In genomic region chr1:86705461-86705860, GRCm38 (mm10) we compare ENCODE assay signal across 16 mouse cellular contexts. TPM values are rescaled to one million over a fixed set of nuclear protein-coding genes. Genes with fewer than 3 reads are reported as not detected.
DNase-seq lines count a peak whose midpoint lies in the region; ATAC-seq and TF ChIP-seq lines count a peak whose summit lies in the region.
"Had no signal": no experiment of that assay in that cellular context is flagged by ENCODE, and none has a peak within 500 bp of the region (broad histone marks: within the 10 kb centered on the region; RNA-seq: fewer than 3 reads in every experiment).

No protein-coding gene starts in this region.

- no peaks in the 10 kb centered on the region for H3K9me3 ChIP-seq in midbrain, embryonic 12.5 days
- H3K9me3 ChIP-seq in midbrain, embryonic 16.5 days (replicated peaks; ENCODE audit: control insufficient read depth, low read length, poor library complexity, severe bottlenecking) = no peaks in the 10 kb centered on the region
- H3K9me3 ChIP-seq in hindbrain, embryonic 16.5 days (ENCODE audit: control insufficient read depth, low read length) = no peaks in the 10 kb centered on the region
- H3K9me3 ChIP-seq: heart, embryonic 12.5 days; kidney, embryonic 15.5 days had no signal

- ATAC-seq in midbrain, embryonic 12.5 days (ENCODE audit: low FRiP score, low read depth) = no peak
- ATAC-seq in midbrain, embryonic 16.5 days = no peak
- no peak for ATAC-seq in hindbrain, embryonic 16.5 days
- no peak for ATAC-seq in activated CD4-positive, CD25-positive, alpha-beta regulatory T cell, adult 4 months

- WGBS in midbrain, embryonic 12.5 days = 83% methylated on average over 3 of the region's 3 CpGs
- 88% methylated on average over 3 of the region's 3 CpGs for WGBS in midbrain, embryonic 16.5 days
- 80% methylated on average over 3 of the region's 3 CpGs for WGBS in hindbrain, embryonic 16.5 days

- peaks cover 22% of the 10 kb centered on the region for H3K4me1 ChIP-seq in midbrain, embryonic 12.5 days
- peaks cover 19% of the 10 kb centered on the region for H3K4me1 ChIP-seq in midbrain, embryonic 16.5 days (ENCODE audit: control insufficient read depth, insufficient read depth, low read length)
- H3K4me1 ChIP-seq in hindbrain, embryonic 16.5 days (ENCODE audit: control insufficient read depth, insufficient read depth, low read depth, low read length) = peaks cover 16% of the 10 kb centered on the region

- no peaks in the 10 kb centered on the region for H3K27me3 ChIP-seq in midbrain, embryonic 12.5 days
- no peaks in the 10 kb centered on the region for H3K27me3 ChIP-seq in midbrain, embryonic 16.5 days (ENCODE audit: control insufficient read depth, insufficient read depth, low read depth, low read length)
- no peaks in the 10 kb centered on the region for H3K27me3 ChIP-seq in hindbrain, embryonic 16.5 days (replicated peaks; ENCODE audit: control insufficient read depth, insufficient read depth, low read length)
- H3K27me3 ChIP-seq: heart, embryonic 12.5 days; kidney, embryonic 15.5 days had no signal

- H3K9ac ChIP-seq in midbrain, embryonic 12.5 days (replicated peaks) = no peak overlapping the region
- no peak overlapping the region for H3K9ac ChIP-seq in midbrain, embryonic 16.5 days (ENCODE audit: low read depth, low read length)
- H3K9ac ChIP-seq in hindbrain, embryonic 16.5 days (ENCODE audit: low read depth, low read length) = peak overlapping the region; percentile 5; the same call in 1 of the 2 replicates
- H3K9ac ChIP-seq: heart, embryonic 12.5 days; kidney, embryonic 15.5 days had no signal

- peak; percentile 49 to 62 for DNase-seq in cerebellum, postnatal 10 days
- no peak for DNase-seq in cerebellum, adult 8-10 months
- no peak for DNase-seq in layer of hippocampus, adult 2 months (ENCODE audit: low spot score in 2 of 2)
- no peak for DNase-seq in layer of hippocampus, postnatal 10 days (ENCODE audit: low spot score in 2 of 2)
- DNase-seq: adrenal gland, postnatal 14 days; gastrocnemius, postnatal 25 days; lung, adult 18-20 months; right cerebral cortex, postnatal 14 days; thymus, postnatal 25 days had no signal

- H3K4me2 ChIP-seq in midbrain, embryonic 12.5 days (replicated peaks) = 0 out of 2 replicates have a peak overlapping the region, but pooled peaks have one; percentile 85
- no peak overlapping the region for H3K4me2 ChIP-seq in midbrain, embryonic 16.5 days (ENCODE audit: low read length)
- H3K4me2 ChIP-seq in hindbrain, embryonic 16.5 days (ENCODE audit: low read length) = peak overlapping the region; percentile 31
- H3K4me2 ChIP-seq: heart, embryonic 12.5 days; kidney, embryonic 15.5 days had no signal

- TF ChIP-seq CTCF in layer of hippocampus, adult 2 months (conservative IDR thresholded peaks at IDR 0.05) = no peak

- peak overlapping the region; percentile 99; the same call in 1 of the 2 replicates for H3K27ac ChIP-seq in layer of hippocampus, adult 2 months
- H3K27ac ChIP-seq in midbrain, embryonic 12.5 days (replicated peaks) = no peak overlapping the region
- no peak overlapping the region for H3K27ac ChIP-seq in midbrain, embryonic 16.5 days (ENCODE audit: low read length)
- no peak overlapping the region for H3K27ac ChIP-seq in hindbrain, embryonic 16.5 days (ENCODE audit: low read depth, low read length)
- H3K27ac ChIP-seq: kidney, embryonic 15.5 days had no signal

- no peak overlapping the region for H3K4me3 ChIP-seq in layer of hippocampus, adult 2 months
- no peak overlapping the region for H3K4me3 ChIP-seq in midbrain, embryonic 12.5 days
- H3K4me3 ChIP-seq in midbrain, embryonic 16.5 days (ENCODE audit: low read depth, low read length) = no peak overlapping the region
- no peak overlapping the region for H3K4me3 ChIP-seq in hindbrain, embryonic 16.5 days (ENCODE audit: low read length)
- H3K4me3 ChIP-seq: heart, embryonic 12.5 days; kidney, embryonic 15.5 days had no signal

- H3K36me3 ChIP-seq in midbrain, embryonic 12.5 days = no peaks in the 10 kb centered on the region
- H3K36me3 ChIP-seq in midbrain, embryonic 16.5 days (ENCODE audit: control insufficient read depth, insufficient read depth, low read length) = no peaks in the 10 kb centered on the region
- no peaks in the 10 kb centered on the region for H3K36me3 ChIP-seq in hindbrain, embryonic 16.5 days (ENCODE audit: control insufficient read depth, insufficient read depth, low read length)
- H3K36me3 ChIP-seq: heart, embryonic 12.5 days; kidney, embryonic 15.5 days had no signal

RNA-seq across cellular contexts. Expression of gene Dis3l2, which starts 1.9 kb away (rescaled TPM):
- total RNA-seq in layer of hippocampus, adult 2 months (2021) = 10 to 100 TPM; 26.6 to 26.9 TPM
- total RNA-seq in layer of hippocampus, postnatal 10 days (2021) = 10 to 100 TPM; 27.6 to 28.7 TPM
- 37.8 and 40.9 TPM in 2 replicates for polyA plus RNA-seq in midbrain, embryonic 12.5 days (2016; fragmentation: Nextera tagmentation; extraction: Ambion mirVana)
- 42.7 and 45.8 TPM in 2 replicates for polyA plus RNA-seq in midbrain, embryonic 16.5 days (2015; fragmentation: Nextera tagmentation; extraction: Ambion mirVana)
- 37.8 and 40.1 TPM in 2 replicates for polyA plus RNA-seq in hindbrain, embryonic 16.5 days (2015; fragmentation: Nextera tagmentation; extraction: Ambion mirVana)
- polyA plus RNA-seq in activated CD4-positive, CD25-positive, alpha-beta regulatory T cell, adult 4 months (2017; shearing (Covaris generic)) = 10 to 100 TPM; 18.9 to 20.4 TPM

RNA-seq across cellular contexts. Expression of gene Nppc, which starts 35.1 kb away (rescaled TPM):
- 1 to 10 TPM; 6.4 to 8.3 TPM for total RNA-seq in layer of hippocampus, adult 2 months (2021)
- 1 to 10 TPM; 8.1 to 8.9 TPM for total RNA-seq in layer of hippocampus, postnatal 10 days (2021)
- 1.2 and 1.3 TPM in 2 replicates for polyA plus RNA-seq in midbrain, embryonic 12.5 days (2016; fragmentation: Nextera tagmentation; extraction: Ambion mirVana)
- 3.8 and 4.2 TPM in 2 replicates for polyA plus RNA-seq in midbrain, embryonic 16.5 days (2015; fragmentation: Nextera tagmentation; extraction: Ambion mirVana)
- polyA plus RNA-seq in hindbrain, embryonic 16.5 days (2015; fragmentation: Nextera tagmentation; extraction: Ambion mirVana) = 20.1 and 26.6 TPM in 2 replicates
- polyA plus RNA-seq in activated CD4-positive, CD25-positive, alpha-beta regulatory T cell, adult 4 months (2017; shearing (Covaris generic)) = not detected
- total RNA-seq: megakaryocyte progenitor cell, adult 5-6 weeks had no signal

Comparison
In these comparisons a context has a peak if more than half of its experiments do, and no peak if none do; other contexts are left out.
1. DNase-seq: peak in cerebellum, postnatal 10 days (2 of 2); none in cerebellum, adult 8-10 months (single experiment), layer of hippocampus, adult 2 months (0 of 2) and layer of hippocampus, postnatal 10 days (0 of 2).